Mouse (Mus musculus): ENCODE data around the gene Slc44a3.

DNA sequence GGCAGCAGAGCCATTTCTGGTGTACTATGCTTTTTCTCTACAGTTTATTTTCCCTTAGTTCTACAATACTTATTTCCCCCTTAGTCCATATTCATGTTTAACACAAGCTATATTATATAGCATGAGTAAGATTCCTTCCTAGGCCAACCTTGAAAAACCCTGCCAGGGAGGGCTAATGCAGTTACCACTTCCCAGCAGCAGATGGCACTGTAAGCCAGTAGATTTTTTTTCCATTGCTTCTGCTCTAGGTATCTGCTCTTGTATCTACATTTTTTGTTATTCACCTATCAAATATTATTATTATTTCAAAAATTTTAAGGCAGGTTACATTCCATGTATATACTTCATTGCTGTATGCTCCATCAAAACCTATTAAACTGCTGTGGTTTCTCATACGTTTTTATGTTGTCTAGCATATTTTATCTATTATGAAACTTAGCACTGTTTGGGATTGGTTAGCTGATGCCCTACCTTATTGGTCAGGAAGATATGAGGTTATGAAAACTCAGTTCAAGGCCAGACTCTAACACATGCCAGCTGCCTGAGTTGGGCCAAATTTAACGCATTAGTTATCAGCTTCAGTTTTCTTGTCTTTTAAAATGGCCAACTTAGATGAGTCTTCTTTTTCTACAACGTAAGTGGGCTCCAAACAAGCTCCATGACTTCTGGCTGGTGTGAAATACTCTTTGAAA is 3.8 kb upstream of the Slc44a3 start:
- TF ChIP-seq CTCF (IDR thresholded peaks at IDR 0.05; ENCODE audit: extremely low read depth, insufficient read length, insufficient replicate concordance, low read depth, low read length) (peak; percentile 39; the same call in 1 of the 2 replicates), POLR2A (IDR thresholded peaks at IDR 0.05; ENCODE audit: low read depth, low read length) (no peak)

Data from small intestine, adult 2 months (tissue).